Comparison of ENCODE assay signal across 8 mouse cellular contexts in the genomic region with DNA sequence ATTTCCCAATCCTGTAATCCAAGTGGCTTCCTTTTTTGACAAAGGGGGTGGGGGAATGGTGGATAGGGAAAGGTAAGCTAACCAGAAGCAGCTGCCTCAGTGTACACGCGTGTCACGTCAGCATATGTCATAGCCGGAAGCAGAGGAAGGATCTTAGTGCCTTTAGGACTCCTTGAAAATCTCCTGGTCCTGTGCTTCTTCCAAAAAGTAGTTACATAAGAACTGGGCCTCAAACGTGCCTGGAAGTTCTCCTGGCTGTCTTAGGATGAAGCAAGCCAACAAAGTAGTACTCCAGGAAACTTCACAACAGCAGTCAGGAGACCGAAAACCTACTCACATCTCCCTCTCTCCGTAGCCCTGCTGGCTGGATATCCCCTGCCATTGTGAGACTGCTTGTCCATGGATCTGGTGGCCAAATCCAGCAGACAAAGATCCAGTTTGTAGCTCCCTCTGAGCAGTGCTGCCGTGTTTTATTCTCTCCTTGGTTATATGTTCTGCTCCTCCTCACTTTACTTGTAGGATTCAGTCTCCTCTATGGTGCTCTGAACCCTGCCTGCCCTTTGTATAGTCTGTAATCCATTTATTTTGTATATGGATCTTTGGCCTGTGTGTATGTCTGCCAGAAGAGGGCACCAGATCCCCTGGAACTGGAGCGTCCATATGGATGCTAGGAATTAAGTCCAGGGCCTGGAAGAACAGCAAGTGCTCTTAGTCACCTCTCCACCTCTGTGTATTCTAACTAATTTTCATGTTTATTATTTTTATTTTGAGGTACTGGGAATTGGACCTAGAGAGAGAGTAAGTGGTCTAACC. TPM values are rescaled to one million over a fixed set of nuclear protein-coding genes. Genes with fewer than 3 reads are reported as not detected.
A peak's percentile ranks its signal among the peaks of the same experiment; 100 is the strongest.
DNase-seq lines count a peak whose midpoint lies in the region; ATAC-seq lines count a peak whose summit lies in the region.

No protein-coding gene starts in this region.

- H3K9ac ChIP-seq in hindbrain, embryonic 15.5 days = no peak overlapping the region
- H3K9ac ChIP-seq in midbrain, embryonic 15.5 days = no peak overlapping the region

- H3K36me3 ChIP-seq in forebrain, embryonic 10.5 days (replicated peaks) = peaks cover 46% of the 10 kb centered on the region
- H3K36me3 ChIP-seq in hindbrain, embryonic 15.5 days = peaks cover 37% of the 10 kb centered on the region
- peaks cover 44% of the 10 kb centered on the region for H3K36me3 ChIP-seq in limb, embryonic 10.5 days
- peaks cover 29% of the 10 kb centered on the region for H3K36me3 ChIP-seq in midbrain, embryonic 15.5 days (replicated peaks)

- H3K4me3 ChIP-seq in forebrain, embryonic 10.5 days = no peak overlapping the region
- no peak overlapping the region for H3K4me3 ChIP-seq in hindbrain, embryonic 15.5 days
- no peak overlapping the region for H3K4me3 ChIP-seq in limb, embryonic 10.5 days
- no peak overlapping the region for H3K4me3 ChIP-seq in midbrain, embryonic 15.5 days

- H3K27ac ChIP-seq in forebrain, embryonic 10.5 days = no peak overlapping the region
- no peak overlapping the region for H3K27ac ChIP-seq in hindbrain, embryonic 15.5 days (replicated peaks)
- no peak overlapping the region for H3K27ac ChIP-seq in limb, embryonic 10.5 days
- no peak overlapping the region for H3K27ac ChIP-seq in midbrain, embryonic 15.5 days

- no peaks in the 10 kb centered on the region for H3K27me3 ChIP-seq in forebrain, embryonic 10.5 days (ENCODE audit: poor library complexity, severe bottlenecking)
- no peaks in the 10 kb centered on the region for H3K27me3 ChIP-seq in hindbrain, embryonic 15.5 days
- no peaks in the 10 kb centered on the region for H3K27me3 ChIP-seq in limb, embryonic 10.5 days (ENCODE audit: low read depth, poor library complexity, severe bottlenecking)
- H3K27me3 ChIP-seq in midbrain, embryonic 15.5 days (replicated peaks) = no peaks in the 10 kb centered on the region

- 78% methylated on average over 9 of the region's 9 CpGs for WGBS in forebrain, embryonic 10.5 days
- WGBS in hindbrain, embryonic 15.5 days = 77% methylated on average over 9 of the region's 9 CpGs
- 78% methylated on average over 9 of the region's 9 CpGs for WGBS in limb, embryonic 10.5 days
- WGBS in midbrain, embryonic 15.5 days = 78% methylated on average over 9 of the region's 9 CpGs

- peak; percentile 51 for DNase-seq in gastrocnemius, adult 18-20 months (ENCODE audit: low spot score)
- no peak for DNase-seq in gastrocnemius, postnatal 25 days
- peak; percentile 70 for DNase-seq in adipocyte (ENCODE audit: low spot score)
- DNase-seq in forebrain, embryonic 10.5 days (ENCODE audit: extremely low spot score, low spot score) = peak; percentile 38
- DNase-seq in limb, embryonic 10.5 days (ENCODE audit: low spot score) = peak; percentile 67
- no peak for DNase-seq in thymus, postnatal 25 days

- ATAC-seq in hindbrain, embryonic 15.5 days (ENCODE audit: low FRiP score, low read depth) = peak; percentile 69
- peak; percentile 84 for ATAC-seq in midbrain, embryonic 15.5 days (replicated peaks)

- no peaks in the 10 kb centered on the region for H3K9me3 ChIP-seq in forebrain, embryonic 10.5 days
- H3K9me3 ChIP-seq in hindbrain, embryonic 15.5 days = no peaks in the 10 kb centered on the region
- H3K9me3 ChIP-seq in limb, embryonic 10.5 days (replicated peaks) = no peaks in the 10 kb centered on the region
- no peaks in the 10 kb centered on the region for H3K9me3 ChIP-seq in midbrain, embryonic 15.5 days

- no peaks in the 10 kb centered on the region for H3K4me1 ChIP-seq in forebrain, embryonic 10.5 days
- H3K4me1 ChIP-seq in hindbrain, embryonic 15.5 days (replicated peaks) = no peaks in the 10 kb centered on the region
- H3K4me1 ChIP-seq in limb, embryonic 10.5 days = no peaks in the 10 kb centered on the region
- no peaks in the 10 kb centered on the region for H3K4me1 ChIP-seq in midbrain, embryonic 15.5 days

- H3K4me2 ChIP-seq in hindbrain, embryonic 15.5 days = no peak overlapping the region
- no peak overlapping the region for H3K4me2 ChIP-seq in midbrain, embryonic 15.5 days

RNA-seq across cellular contexts. Expression of a gene that starts 12.4 kb away (rescaled TPM):
- total RNA-seq in gastrocnemius, adult 18-20 months (2021) = 100 to 1,000 TPM; 105 to 113 TPM
- 10 to 100 TPM; 87.5 to 87.9 TPM for total RNA-seq in gastrocnemius, postnatal 25 days (2021)
- polyA plus RNA-seq in forebrain, embryonic 10.5 days (2016; fragmentation: Nextera tagmentation; extraction: Ambion mirVana) = 173 and 178 TPM in 2 replicates
- 138 and 143 TPM in 2 replicates for polyA plus RNA-seq in hindbrain, embryonic 15.5 days (2015; fragmentation: Nextera tagmentation; extraction: Ambion mirVana)
- 179 and 185 TPM in 2 replicates for polyA plus RNA-seq in limb, embryonic 10.5 days (2016; fragmentation: Nextera tagmentation; extraction: Ambion mirVana)
- 135 and 142 TPM in 2 replicates for polyA plus RNA-seq in midbrain, embryonic 15.5 days (2015; fragmentation: Nextera tagmentation; extraction: Ambion mirVana)

RNA-seq across cellular contexts. Expression of a gene that starts 12.6 kb away (rescaled TPM):
- not detected for total RNA-seq in gastrocnemius, adult 18-20 months (2021)
- not detected for total RNA-seq in gastrocnemius, postnatal 25 days (2021)
- 0.16 and 0.30 TPM in 2 replicates for polyA plus RNA-seq in forebrain, embryonic 10.5 days (2016; fragmentation: Nextera tagmentation; extraction: Ambion mirVana)
- polyA plus RNA-seq in hindbrain, embryonic 15.5 days (2015; fragmentation: Nextera tagmentation; extraction: Ambion mirVana) = 0.72 and 1.2 TPM in 2 replicates
- 0.09 and 0.28 TPM in 2 replicates for polyA plus RNA-seq in limb, embryonic 10.5 days (2016; fragmentation: Nextera tagmentation; extraction: Ambion mirVana)
- polyA plus RNA-seq in midbrain, embryonic 15.5 days (2015; fragmentation: Nextera tagmentation; extraction: Ambion mirVana) = 0.80 and 1.3 TPM in 2 replicates

Comparison
In these comparisons a context has a peak if more than half of its experiments do, and no peak if none do; other contexts are left out.
1. DNase-seq: peak in gastrocnemius, adult 18-20 months (single experiment), adipocyte (single experiment), forebrain, embryonic 10.5 days (single experiment) and limb, embryonic 10.5 days (single experiment); none in gastrocnemius, postnatal 25 days (single experiment) and thymus, postnatal 25 days (single experiment).